9 mouse cellular contexts compared by ENCODE assay signal in the genomic region with DNA sequence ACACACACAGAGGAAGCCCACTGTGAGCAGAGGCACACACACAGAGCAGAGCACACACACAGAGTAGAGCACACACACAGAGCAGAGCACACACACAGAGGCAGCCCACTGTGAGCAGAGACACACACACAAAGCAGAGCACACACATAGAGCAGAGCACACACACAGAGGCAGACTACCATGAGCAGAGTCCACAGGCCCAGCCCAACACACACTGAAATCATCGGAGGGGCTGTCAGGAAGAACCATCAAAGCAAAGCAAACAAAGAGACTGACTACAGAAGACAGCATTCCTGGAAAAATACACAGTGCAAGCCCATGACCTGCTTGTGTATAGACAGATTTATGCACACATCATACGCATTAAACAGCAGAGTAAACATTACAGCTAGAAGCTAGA. TPM values are rescaled to one million over a fixed set of nuclear protein-coding genes. Genes with fewer than 3 reads are reported as not detected.
DNase-seq lines count a peak whose midpoint lies in the region; ATAC-seq and TF ChIP-seq lines count a peak whose summit lies in the region.
"Had no signal": no experiment of that assay in that cellular context is flagged by ENCODE, and none has a peak within 500 bp of the region (broad histone marks: within the 10 kb centered on the region; RNA-seq: fewer than 3 reads in every experiment).

No protein-coding gene starts in this region.

- H3K27ac ChIP-seq in kidney, postnatal 0 days = peak overlapping the region; percentile 84
- H3K27ac ChIP-seq in forebrain, embryonic 14.5 days (ENCODE audit: low read depth, low read length) = peak overlapping the region; percentile 65; the same call in 1 of the 2 replicates
- peak overlapping the region; percentile 48 for H3K27ac ChIP-seq in limb, embryonic 11.5 days (replicated peaks; ENCODE audit: low read depth, low read length)
- H3K27ac ChIP-seq in neural tube, embryonic 14.5 days (ENCODE audit: low read depth, low read length) = 0 out of 2 replicates have a peak overlapping the region, but pooled peaks have one; percentile 28

- ATAC-seq in kidney, postnatal 0 days (replicated peaks; ENCODE audit: low FRiP score, low read depth) = peak; percentile 62
- no peak for ATAC-seq in forebrain, embryonic 14.5 days
- no peak for ATAC-seq in limb, embryonic 11.5 days (ENCODE audit: insufficient number of reproducible peaks, low FRiP score, low TSS enrichment, low read depth)
- no peak for ATAC-seq in neural tube, embryonic 14.5 days (ENCODE audit: low read depth)

- no peak overlapping the region for H3K4me2 ChIP-seq in kidney, postnatal 0 days (ENCODE audit: low read length)
- no peak overlapping the region for H3K4me2 ChIP-seq in forebrain, embryonic 14.5 days (ENCODE audit: low read length)
- no peak overlapping the region for H3K4me2 ChIP-seq in limb, embryonic 11.5 days (ENCODE audit: low read depth, severe bottlenecking)
- H3K4me2 ChIP-seq in neural tube, embryonic 14.5 days (ENCODE audit: low read depth, low read length) = no peak overlapping the region

- no peak overlapping the region for H3K4me3 ChIP-seq in kidney, postnatal 0 days (replicated peaks; ENCODE audit: low read depth, low read length)
- H3K4me3 ChIP-seq in forebrain, embryonic 14.5 days (ENCODE audit: low read depth, low read length) = no peak overlapping the region
- H3K4me3 ChIP-seq in limb, embryonic 11.5 days (ENCODE audit: low read depth, low read length) = no peak overlapping the region
- no peak overlapping the region for H3K4me3 ChIP-seq in neural tube, embryonic 14.5 days (ENCODE audit: low read depth, low read length)

- no peak for TF ChIP-seq CTCF in kidney, postnatal 0 days (IDR thresholded peaks at IDR 0.05; ENCODE audit: low read depth)

- DNase-seq in kidney, postnatal 0 days (ENCODE audit: low spot score) = peak; percentile 86
- DNase-seq in kidney, postnatal 25 days = no peak
- DNase-seq in forebrain, embryonic 14.5 days (ENCODE audit: low spot score) = no peak
- DNase-seq in limb, embryonic 11.5 days (ENCODE audit: low spot score) = no peak
- no peak for DNase-seq in MN1 (ENCODE audit: low spot score)
- no peak for DNase-seq in frontal cortex, postnatal 36 days (ENCODE audit: low spot score in 2 of 2)
- no peak for DNase-seq in lung, postnatal 10 days

- 0 out of 2 replicates have a peak overlapping the region, but pooled peaks have one; percentile 3 for H3K9ac ChIP-seq in kidney, postnatal 0 days (ENCODE audit: low read depth, low read length)
- H3K9ac ChIP-seq in forebrain, embryonic 14.5 days (ENCODE audit: low read length) = no peak overlapping the region
- peak overlapping the region; percentile 32; the same call in 1 of the 2 replicates for H3K9ac ChIP-seq in limb, embryonic 11.5 days (ENCODE audit: low read length)
- no peak overlapping the region for H3K9ac ChIP-seq in neural tube, embryonic 14.5 days (replicated peaks; ENCODE audit: low read depth, low read length)

- H3K4me1 ChIP-seq in kidney, postnatal 0 days (replicated peaks; ENCODE audit: insufficient read depth, low read length) = peaks cover 19% of the 10 kb centered on the region
- no peaks in the 10 kb centered on the region for H3K4me1 ChIP-seq in forebrain, embryonic 14.5 days (ENCODE audit: control insufficient read depth, insufficient read depth, low read length)
- peaks cover 22% of the 10 kb centered on the region for H3K4me1 ChIP-seq in limb, embryonic 11.5 days (ENCODE audit: control insufficient read depth, insufficient read depth, low read length)
- H3K4me1 ChIP-seq in neural tube, embryonic 14.5 days (ENCODE audit: control insufficient read depth, insufficient read depth, low read length) = no peaks in the 10 kb centered on the region

- 15% methylated on average over 2 of the region's 2 CpGs for WGBS in kidney, postnatal 0 days
- 68% methylated on average over 2 of the region's 2 CpGs for WGBS in forebrain, embryonic 14.5 days
- 77% methylated on average over 2 of the region's 2 CpGs for WGBS in limb, embryonic 11.5 days
- WGBS in neural tube, embryonic 14.5 days = 56% methylated on average over 2 of the region's 2 CpGs

- H3K9me3 ChIP-seq in kidney, postnatal 0 days (replicated peaks; ENCODE audit: low read length) = no peaks in the 10 kb centered on the region
- H3K9me3 ChIP-seq in forebrain, embryonic 14.5 days (replicated peaks; ENCODE audit: control insufficient read depth, low read length) = no peaks in the 10 kb centered on the region
- H3K9me3 ChIP-seq in limb, embryonic 11.5 days (ENCODE audit: control insufficient read depth, low read length) = no peaks in the 10 kb centered on the region
- no peaks in the 10 kb centered on the region for H3K9me3 ChIP-seq in neural tube, embryonic 14.5 days (ENCODE audit: control insufficient read depth, low read length)
- H3K9me3 ChIP-seq: G1E had no signal

- H3K27me3 ChIP-seq in kidney, postnatal 0 days (ENCODE audit: insufficient read depth, low read length) = no peaks in the 10 kb centered on the region
- no peaks in the 10 kb centered on the region for H3K27me3 ChIP-seq in forebrain, embryonic 14.5 days (replicated peaks; ENCODE audit: control insufficient read depth, insufficient read depth, low read length)
- H3K27me3 ChIP-seq in limb, embryonic 11.5 days (ENCODE audit: control insufficient read depth, insufficient read depth, low read length) = no peaks in the 10 kb centered on the region
- no peaks in the 10 kb centered on the region for H3K27me3 ChIP-seq in neural tube, embryonic 14.5 days (ENCODE audit: control insufficient read depth, insufficient read depth, low read length)

- H3K36me3 ChIP-seq in kidney, postnatal 0 days (ENCODE audit: insufficient read depth, low read length) = 0 out of 2 replicates have a peak, but pooled peaks cover 14% of the 10 kb centered on the region
- H3K36me3 ChIP-seq in forebrain, embryonic 14.5 days (ENCODE audit: control insufficient read depth, insufficient read depth, low read length) = no peaks in the 10 kb centered on the region
- H3K36me3 ChIP-seq in limb, embryonic 11.5 days (ENCODE audit: control insufficient read depth, insufficient read depth, low read length) = no peaks in the 10 kb centered on the region
- H3K36me3 ChIP-seq in neural tube, embryonic 14.5 days (ENCODE audit: control insufficient read depth, insufficient read depth, low read length) = no peaks in the 10 kb centered on the region
- H3K36me3 ChIP-seq: G1E had no signal

RNA-seq across cellular contexts. Expression of gene Sh3d21, which starts 7.4 kb away (rescaled TPM):
- polyA plus RNA-seq in kidney, postnatal 0 days (2015; fragmentation: Nextera tagmentation; extraction: Ambion mirVana) = 9.2 and 9.7 TPM in 2 replicates
- 1.1 TPM in 2 replicates for polyA plus RNA-seq in forebrain, embryonic 14.5 days (2014; fragmentation: Nextera tagmentation; extraction: Ambion mirVana)
- 5.4 and 5.5 TPM in 2 replicates for polyA plus RNA-seq in limb, embryonic 11.5 days (2014; fragmentation: Nextera tagmentation; extraction: Ambion mirVana)
- 0.67 and 1.5 TPM in 2 replicates for polyA plus RNA-seq in neural tube, embryonic 14.5 days (2014; fragmentation: Nextera tagmentation; extraction: Ambion mirVana)

RNA-seq across cellular contexts. Expression of gene Eva1b, which starts 8.3 kb away (rescaled TPM):
- polyA plus RNA-seq in kidney, postnatal 0 days (2015; fragmentation: Nextera tagmentation; extraction: Ambion mirVana) = 130 and 149 TPM in 2 replicates
- 13.4 and 14.2 TPM in 2 replicates for polyA plus RNA-seq in forebrain, embryonic 14.5 days (2014; fragmentation: Nextera tagmentation; extraction: Ambion mirVana)
- polyA plus RNA-seq in limb, embryonic 11.5 days (2014; fragmentation: Nextera tagmentation; extraction: Ambion mirVana) = 64.3 and 70.3 TPM in 2 replicates
- 5.4 and 14.6 TPM in 2 replicates for polyA plus RNA-seq in neural tube, embryonic 14.5 days (2014; fragmentation: Nextera tagmentation; extraction: Ambion mirVana)

RNA-seq across cellular contexts. Expression of gene Thrap3, which starts 46.7 kb away (rescaled TPM):
- polyA plus RNA-seq in kidney, postnatal 0 days (2015; fragmentation: Nextera tagmentation; extraction: Ambion mirVana) = 136 and 156 TPM in 2 replicates
- polyA plus RNA-seq in forebrain, embryonic 14.5 days (2014; fragmentation: Nextera tagmentation; extraction: Ambion mirVana) = 128 and 152 TPM in 2 replicates
- polyA plus RNA-seq in limb, embryonic 11.5 days (2014; fragmentation: Nextera tagmentation; extraction: Ambion mirVana) = 247 and 264 TPM in 2 replicates
- polyA plus RNA-seq in neural tube, embryonic 14.5 days (2014; fragmentation: Nextera tagmentation; extraction: Ambion mirVana) = 128 and 138 TPM in 2 replicates

RNA-seq across cellular contexts. Expression of gene Stk40, which starts 52.1 kb away (rescaled TPM):
- 27.1 and 28.7 TPM in 2 replicates for polyA plus RNA-seq in kidney, postnatal 0 days (2015; fragmentation: Nextera tagmentation; extraction: Ambion mirVana)
- polyA plus RNA-seq in forebrain, embryonic 14.5 days (2014; fragmentation: Nextera tagmentation; extraction: Ambion mirVana) = 22.2 and 25.1 TPM in 2 replicates
- 27.8 and 30.4 TPM in 2 replicates for polyA plus RNA-seq in limb, embryonic 11.5 days (2014; fragmentation: Nextera tagmentation; extraction: Ambion mirVana)
- polyA plus RNA-seq in neural tube, embryonic 14.5 days (2014; fragmentation: Nextera tagmentation; extraction: Ambion mirVana) = 15.2 and 21.8 TPM in 2 replicates

RNA-seq across cellular contexts. Expression of gene Lsm10, which starts 59.4 kb away (rescaled TPM):
- 58.5 and 59.0 TPM in 2 replicates for polyA plus RNA-seq in kidney, postnatal 0 days (2015; fragmentation: Nextera tagmentation; extraction: Ambion mirVana)
- 63.1 and 76.6 TPM in 2 replicates for polyA plus RNA-seq in forebrain, embryonic 14.5 days (2014; fragmentation: Nextera tagmentation; extraction: Ambion mirVana)
- 39.0 and 44.8 TPM in 2 replicates for polyA plus RNA-seq in limb, embryonic 11.5 days (2014; fragmentation: Nextera tagmentation; extraction: Ambion mirVana)
- polyA plus RNA-seq in neural tube, embryonic 14.5 days (2014; fragmentation: Nextera tagmentation; extraction: Ambion mirVana) = 46.4 and 48.3 TPM in 2 replicates

Comparison
In these comparisons a context has a peak if more than half of its experiments do, and no peak if none do; other contexts are left out.
1. H3K27ac ChIP-seq: peak in every context shown above with its lines; median percentile 84 in kidney, postnatal 0 days; 65 in forebrain, embryonic 14.5 days; 48 in limb, embryonic 11.5 days; 28 in neural tube, embryonic 14.5 days.
2. H3K9ac ChIP-seq: peak in kidney, postnatal 0 days (single experiment) and limb, embryonic 11.5 days (single experiment); none in forebrain, embryonic 14.5 days (single experiment) and neural tube, embryonic 14.5 days (single experiment).